Mouse (Mus musculus) thymus, postnatal 36 days (tissue): Measurements from ENCODE around the gene Ninj1.
A peak's percentile ranks its signal among the peaks of the same experiment; 100 is the strongest.

ENCODE experiments used
- DNase-seq, 2 experiments: peaks; one replicate each; pipeline ENCODE4 v3.0.0; 2022; ENCODE audit warnings: mixed read lengths in 2 of 2

Gene Ninj1

GRCm38 (mm10) chr13:49187288-49188218 is at the start of gene Ninj1:
Gene Ninj1 (plus strand): TSS chr13:49187485.
- DNase-seq: peak; percentile 72 to 77

- no peak for DNase-seq
Observed at GRCm38 (mm10) chr13:49140567-49140966, 46.7 kb upstream of the Ninj1 start.

GRCm38 (mm10) chr13:49142396-49142795 is 44.9 kb upstream of the Ninj1 start:
- no peak for DNase-seq

GRCm38 (mm10) chr13:49143323-49143722 is 44.0 kb upstream of the Ninj1 start:
- DNase-seq: no peak

- DNase-seq: no peak
Observed at GRCm38 (mm10) chr13:49144451-49144850, 42.8 kb upstream of the Ninj1 start.

GRCm38 (mm10) chr13:49145396-49145795 is 41.9 kb upstream of the Ninj1 start:
- DNase-seq: no peak

- DNase-seq: no peak
Observed at GRCm38 (mm10) chr13:49146040-49146697, 41.1 kb upstream of the Ninj1 start.

- DNase-seq: peak in 1 of 2 experiments; percentile 14
Observed at GRCm38 (mm10) chr13:49146698-49147006, 40.6 kb upstream of the Ninj1 start.

GRCm38 (mm10) chr13:49147007-49147857 is 40.1 kb upstream of the Ninj1 start:
- peak; percentile 23 to 36 for DNase-seq

- peak; percentile 76 to 82 for DNase-seq
Observed at GRCm38 (mm10) chr13:49147858-49148226, 39.4 kb upstream of the Ninj1 start, which contains the start of gene Wnk2. Gene Wnk2 (minus strand): TSS chr13:49148014.

- DNase-seq: no peak
Observed at GRCm38 (mm10) chr13:49148687-49149086, 38.6 kb upstream of the Ninj1 start.

GRCm38 (mm10) chr13:49154028-49154427 is 33.3 kb upstream of the Ninj1 start:
- no peak for DNase-seq

- DNase-seq: no peak
Observed at GRCm38 (mm10) chr13:49154621-49155020, 32.7 kb upstream of the Ninj1 start.

- no peak for DNase-seq
Observed at GRCm38 (mm10) chr13:49156645-49157044, 30.6 kb upstream of the Ninj1 start.

- no peak for DNase-seq
Observed at GRCm38 (mm10) chr13:49158040-49158713, 29.1 kb upstream of the Ninj1 start.

GRCm38 (mm10) chr13:49161236-49161635 is 26.0 kb upstream of the Ninj1 start:
- no peak for DNase-seq

GRCm38 (mm10) chr13:49162722-49163121 is 24.6 kb upstream of the Ninj1 start:
- DNase-seq: no peak

- no peak for DNase-seq
Observed at GRCm38 (mm10) chr13:49163645-49164044, 23.6 kb upstream of the Ninj1 start.

- no peak for DNase-seq
Observed at GRCm38 (mm10) chr13:49167081-49167480, 20.2 kb upstream of the Ninj1 start.

GRCm38 (mm10) chr13:49169448-49170207 is 17.7 kb upstream of the Ninj1 start:
- DNase-seq: peak; percentile 69 to 76

- DNase-seq: no peak
Observed at GRCm38 (mm10) chr13:49170623-49171022, 16.7 kb upstream of the Ninj1 start.

GRCm38 (mm10) chr13:49171729-49172128 is 15.6 kb upstream of the Ninj1 start:
- no peak for DNase-seq
